Mouse (Mus musculus): ENCODE data around the gene Gipc3. TPM values are rescaled to one million over a fixed set of nuclear protein-coding genes. Genes with fewer than 3 reads are reported as not detected.

Gene Gipc3
- polyA plus RNA-seq, 1 experiment from 2014 or later: 0.08 TPM

- peaks cover 17% of the 10 kb centered on the region for H3K36me3 ChIP-seq (ENCODE audit: insufficient read depth)
- no peak for ATAC-seq (ENCODE audit: insufficient read depth)
- no peak for TF ChIP-seq CTCF (IDR thresholded peaks at IDR 0.05; ENCODE audit: low read depth)
Measured at GRCm38 (mm10) chr10:81379809-81380378, 36.8 kb upstream of the Gipc3 start.

GRCm38 (mm10) chr10:81379183-81379553 lies 36.1 kb upstream of the Gipc3 start:
- no peaks in the 10 kb centered on the region for H3K27me3 ChIP-seq (ENCODE audit: insufficient read depth, low read length)
- 53% methylated on average over 3 of the region's 3 CpGs for WGBS
- H3K9me3 ChIP-seq (ENCODE audit: low read depth, low read length): no peaks in the 10 kb centered on the region
- H3K4me2 ChIP-seq: peak overlapping the region; percentile 71
- no peak for TF ChIP-seq CTCF (IDR thresholded peaks at IDR 0.05; ENCODE audit: low read depth)
- ATAC-seq (ENCODE audit: insufficient read depth) (0 out of 2 replicates have a peak, but pooled peaks have one; percentile 1), DNase-seq (no peak)
- H3K4me3 ChIP-seq (ENCODE audit: low read depth, low read length): peak overlapping the region; percentile 89
- H3K27ac ChIP-seq (ENCODE audit: low read depth): peak overlapping the region; percentile 71
- H3K36me3 ChIP-seq (ENCODE audit: insufficient read depth): peaks cover 24% of the 10 kb centered on the region
- H3K9ac ChIP-seq: peak overlapping the region; percentile 61
- peaks cover 9% of the 10 kb centered on the region for H3K4me1 ChIP-seq (ENCODE audit: insufficient read depth)

More at GRCm38 (mm10) chr10:81379809-81380378, 36.8 kb upstream of the Gipc3 start:
- peaks cover 9% of the 10 kb centered on the region for H3K4me1 ChIP-seq (ENCODE audit: insufficient read depth)
- H3K9ac ChIP-seq: no peak overlapping the region
- WGBS: 86% methylated on average over 6 of the region's 6 CpGs
- no peak overlapping the region for H3K4me3 ChIP-seq (ENCODE audit: low read depth, low read length)
- H3K4me2 ChIP-seq: no peak overlapping the region
- no peaks in the 10 kb centered on the region for H3K27me3 ChIP-seq (ENCODE audit: insufficient read depth, low read length)
- no peaks in the 10 kb centered on the region for H3K9me3 ChIP-seq (ENCODE audit: low read depth, low read length)
- no peak overlapping the region for H3K27ac ChIP-seq (ENCODE audit: low read depth)
- DNase-seq: no peak

- Histone ChIP-seq H3K9ac (peak overlapping the region; percentile 95), H3K27me3 (ENCODE audit: insufficient read depth, low read length) (no peaks in the 10 kb centered on the region), H3K4me3 (ENCODE audit: low read depth, low read length) (peak overlapping the region; percentile 89), H3K4me2 (peak overlapping the region; percentile 71), H3K36me3 (ENCODE audit: insufficient read depth) (peaks cover 29% of the 10 kb centered on the region), H3K4me1 (ENCODE audit: insufficient read depth) (peaks cover 9% of the 10 kb centered on the region), H3K27ac (ENCODE audit: low read depth) (peak overlapping the region; percentile 71), H3K9me3 (ENCODE audit: low read depth, low read length) (no peaks in the 10 kb centered on the region)
- TF ChIP-seq CTCF (IDR thresholded peaks at IDR 0.05; ENCODE audit: low read depth): no peak
- WGBS: 0% methylated on average over 45 of the region's 46 CpGs
- peak; percentile 95 for ATAC-seq (ENCODE audit: insufficient read depth)
- peak; percentile 100 for DNase-seq
Measured at GRCm38 (mm10) chr10:81378553-81379182, 35.6 kb upstream of the Gipc3 start.

- Histone ChIP-seq H3K4me1 (ENCODE audit: insufficient read depth) (peaks cover 9% of the 10 kb centered on the region), H3K27ac (ENCODE audit: low read depth) (peak within 1 kb of the TSS; percentile 83), H3K27me3 (ENCODE audit: insufficient read depth, low read length) (no peaks in the 10 kb centered on the region), H3K36me3 (ENCODE audit: insufficient read depth) (peaks cover 36% of the 10 kb centered on the region), H3K9ac (peak within 1 kb of the TSS; percentile 95), H3K4me3 (ENCODE audit: low read depth, low read length) (peak within 1 kb of the TSS; percentile 89), H3K9me3 (ENCODE audit: low read depth, low read length) (no peaks in the 10 kb centered on the region), H3K4me2 (peak within 1 kb of the TSS; percentile 71)
- ATAC-seq (ENCODE audit: insufficient read depth) (peak; percentile 62), DNase-seq (no peak)
- WGBS: 1% methylated on average over 49 of the region's 59 CpGs
- no peak for TF ChIP-seq CTCF (IDR thresholded peaks at IDR 0.05; ENCODE audit: low read depth)
Measured at GRCm38 (mm10) chr10:81377793-81378552, 34.9 kb upstream of the Gipc3 start, which contains the start of gene Fzr1. Fzr1 (minus strand) TSS chr10:81378516.

- H3K9ac ChIP-seq: peak overlapping the region; percentile 95
- no peak for TF ChIP-seq CTCF (IDR thresholded peaks at IDR 0.05; ENCODE audit: low read depth)
- H3K27ac ChIP-seq (ENCODE audit: low read depth): peak overlapping the region; percentile 83
- no peak for DNase-seq
- H3K4me1 ChIP-seq (ENCODE audit: insufficient read depth): peaks cover 9% of the 10 kb centered on the region
- no peak for ATAC-seq (ENCODE audit: insufficient read depth)
- WGBS: 44% methylated on average over 2 of the region's 2 CpGs
- peaks cover 42% of the 10 kb centered on the region for H3K36me3 ChIP-seq (ENCODE audit: insufficient read depth)
- H3K4me2 ChIP-seq: peak overlapping the region; percentile 71
- H3K9me3 ChIP-seq (ENCODE audit: low read depth, low read length): no peaks in the 10 kb centered on the region
- no peaks in the 10 kb centered on the region for H3K27me3 ChIP-seq (ENCODE audit: insufficient read depth, low read length)
- H3K4me3 ChIP-seq (ENCODE audit: low read depth, low read length): peak overlapping the region; percentile 89
Measured at GRCm38 (mm10) chr10:81377362-81377664, 34.2 kb upstream of the Gipc3 start.

- Histone ChIP-seq H3K27me3 (ENCODE audit: insufficient read depth, low read length) (no peaks in the 10 kb centered on the region), H3K4me2 (peak overlapping the region; percentile 71), H3K4me3 (ENCODE audit: low read depth, low read length) (peak overlapping the region; percentile 89), H3K9me3 (ENCODE audit: low read depth, low read length) (no peaks in the 10 kb centered on the region), H3K27ac (ENCODE audit: low read depth) (no peak overlapping the region), H3K4me1 (ENCODE audit: insufficient read depth) (peaks cover 9% of the 10 kb centered on the region), H3K9ac (peak overlapping the region; percentile 95), H3K36me3 (ENCODE audit: insufficient read depth) (peaks cover 48% of the 10 kb centered on the region)
- ATAC-seq (ENCODE audit: insufficient read depth): no peak
- WGBS: 30% methylated on average over 6 of the region's 6 CpGs
- no peak for TF ChIP-seq CTCF (IDR thresholded peaks at IDR 0.05; ENCODE audit: low read depth)
- peak; percentile 44 for DNase-seq
Measured at GRCm38 (mm10) chr10:81376561-81377361, 33.7 kb upstream of the Gipc3 start.
